Mouse (Mus musculus) layer of hippocampus, adult 11-12 months (tissue): Measurements from ENCODE around the gene Fam241a.

Source experiments
- DNase-seq: peaks from one replicate; pipeline ENCODE4 v3.0.0; 2022; ENCODE audit warnings: low spot score

Gene Fam241a

GRCm38 (mm10) chr3:127875509-127875908, 20.6 kb downstream of the Fam241a start:
- no peak for DNase-seq

- no peak for DNase-seq
These were observed 21.1 kb downstream of the Fam241a start for GRCm38 (mm10) chr3:127875059-127875458.

- DNase-seq, result no peak
These were observed 21.8 kb downstream of the Fam241a start for GRCm38 (mm10) chr3:127874254-127874883.

DNA sequence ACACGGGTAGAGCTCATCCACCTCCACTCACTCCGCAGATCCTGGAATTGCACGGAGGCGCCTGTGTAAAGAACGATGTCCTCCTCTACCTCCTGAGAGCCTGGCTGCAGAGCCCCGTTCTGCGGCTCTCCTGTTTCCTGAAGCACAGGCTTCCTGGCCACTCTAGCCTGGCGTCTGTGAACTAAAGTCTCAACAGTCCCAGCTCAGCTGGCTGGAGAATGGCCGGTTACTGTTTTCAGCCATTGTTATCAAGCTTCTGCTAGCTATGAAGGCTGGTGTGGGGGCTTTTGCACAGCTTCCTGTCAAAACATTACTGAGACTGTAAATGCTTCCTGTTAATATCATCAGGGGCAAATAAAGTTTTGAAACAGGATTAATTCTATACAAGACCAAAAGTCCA, 24.5 kb downstream of the Fam241a start:
- DNase-seq, result no peak

- no peak for DNase-seq
These were observed 27.2 kb downstream of the Fam241a start for GRCm38 (mm10) chr3:127868880-127869279.

- DNase-seq, result no peak
These were observed 27.9 kb downstream of the Fam241a start for GRCm38 (mm10) chr3:127868046-127868758.

DNA sequence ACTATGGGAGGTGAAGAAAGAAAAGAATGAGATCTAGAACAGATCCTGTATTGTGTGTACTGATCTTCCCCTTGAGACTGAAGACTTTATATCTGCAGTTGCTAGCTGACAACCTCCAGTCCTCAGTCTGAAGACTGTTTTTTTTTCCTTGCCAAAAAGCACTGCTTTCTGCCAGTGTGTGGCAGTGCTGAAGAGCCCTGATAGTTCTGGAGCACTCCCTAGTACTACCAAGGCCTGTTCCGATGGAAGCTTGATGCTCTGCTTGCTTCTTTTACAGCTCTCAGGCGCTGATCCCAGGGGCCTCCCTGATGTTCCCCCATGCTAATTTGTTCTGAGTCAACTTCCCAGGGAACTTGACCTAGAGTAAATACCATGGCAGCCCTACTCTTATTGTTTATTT, 31.9 kb downstream of the Fam241a start:
- DNase-seq, result no peak

GRCm38 (mm10) chr3:127863571-127863970, 32.6 kb downstream of the Fam241a start:
- no peak for DNase-seq

- no peak for DNase-seq
These were observed 33.6 kb downstream of the Fam241a start for GRCm38 (mm10) chr3:127862479-127862878.

GRCm38 (mm10) chr3:127861340-127861739, 34.8 kb downstream of the Fam241a start:
- DNase-seq, result no peak

DNA sequence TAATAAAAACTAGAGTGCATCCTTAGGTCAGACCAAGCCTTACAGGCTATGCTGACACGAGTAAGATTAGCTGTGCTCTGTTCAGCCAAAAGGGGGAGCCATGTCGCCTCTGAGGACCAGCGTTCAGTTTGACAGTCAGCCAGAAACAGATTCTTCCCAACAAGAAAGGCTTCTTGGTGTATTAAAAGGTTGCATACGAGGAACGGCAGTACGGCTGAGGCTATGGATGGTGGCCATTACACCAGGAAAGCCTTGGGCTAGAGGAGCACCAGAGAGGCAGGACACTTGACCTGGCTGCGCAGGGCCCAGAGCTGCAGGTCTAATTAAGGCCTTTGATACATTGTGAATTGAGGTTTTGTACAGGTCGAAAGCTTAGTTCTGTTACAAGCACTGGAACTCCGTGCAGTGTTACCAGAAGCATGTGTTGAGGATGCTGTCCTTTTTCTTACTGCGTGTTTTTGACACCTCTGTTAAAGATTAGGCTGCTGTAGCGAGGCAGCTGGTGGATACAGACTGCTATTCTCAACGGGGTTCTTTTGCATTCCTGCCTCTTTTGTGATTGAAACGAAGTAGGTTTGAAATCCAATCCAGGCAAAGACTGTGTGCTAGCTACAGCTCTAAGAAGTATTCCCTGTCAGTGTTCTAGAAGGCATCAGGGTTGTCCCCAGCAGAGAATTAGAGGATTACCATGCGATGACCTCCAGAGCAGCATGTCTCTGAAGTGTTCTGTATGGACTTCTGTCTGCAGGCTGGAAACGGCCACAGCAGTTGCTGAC, 42.5 kb downstream of the Fam241a start:
- DNase-seq, result peak; percentile 73

- DNase-seq, result no peak
These were observed 43.4 kb downstream of the Fam241a start for GRCm38 (mm10) chr3:127852722-127853121.

DNA sequence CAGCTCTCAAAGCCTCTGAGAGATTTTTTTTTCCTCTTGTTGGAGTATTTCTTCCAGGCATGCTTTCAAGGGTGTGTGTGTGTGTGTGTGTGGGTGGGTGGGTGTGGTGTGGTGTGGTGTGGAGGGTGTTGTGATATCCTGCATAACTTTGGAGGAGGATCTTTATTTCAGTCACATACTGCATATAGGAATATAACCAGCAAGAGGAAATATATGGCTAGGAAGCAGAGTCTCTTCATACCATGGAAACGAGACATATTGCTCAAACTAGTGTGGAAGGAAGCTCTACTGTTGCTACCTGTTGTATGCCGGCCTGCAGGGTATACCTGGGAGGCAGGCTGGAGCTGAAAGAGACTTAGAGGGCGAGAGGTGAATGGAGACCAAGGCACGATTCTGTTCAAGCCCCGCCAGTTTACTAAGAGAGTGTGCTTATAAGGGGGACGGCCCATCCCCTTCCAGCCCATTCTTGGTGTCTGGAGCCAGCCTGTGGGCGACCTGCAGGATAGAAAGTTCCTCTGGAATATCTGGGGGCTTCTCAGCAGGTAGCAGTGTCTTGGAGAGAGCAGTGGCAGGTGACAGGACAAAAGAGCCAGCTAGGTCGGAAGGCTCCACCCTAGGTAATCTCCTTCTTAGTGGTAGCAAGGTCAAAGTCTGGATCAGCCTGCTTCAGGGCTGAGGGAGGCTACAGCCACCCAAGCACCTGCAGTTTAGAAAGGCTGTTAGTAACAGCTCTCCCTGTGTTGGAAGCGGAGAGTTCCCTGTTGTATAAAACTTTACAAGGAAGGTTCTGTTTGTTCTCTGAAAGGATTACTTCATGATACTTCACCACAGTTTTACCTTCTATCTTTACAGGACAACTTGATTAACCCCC, 45.1 kb downstream of the Fam241a start:
- DNase-seq, result no peak

DNA sequence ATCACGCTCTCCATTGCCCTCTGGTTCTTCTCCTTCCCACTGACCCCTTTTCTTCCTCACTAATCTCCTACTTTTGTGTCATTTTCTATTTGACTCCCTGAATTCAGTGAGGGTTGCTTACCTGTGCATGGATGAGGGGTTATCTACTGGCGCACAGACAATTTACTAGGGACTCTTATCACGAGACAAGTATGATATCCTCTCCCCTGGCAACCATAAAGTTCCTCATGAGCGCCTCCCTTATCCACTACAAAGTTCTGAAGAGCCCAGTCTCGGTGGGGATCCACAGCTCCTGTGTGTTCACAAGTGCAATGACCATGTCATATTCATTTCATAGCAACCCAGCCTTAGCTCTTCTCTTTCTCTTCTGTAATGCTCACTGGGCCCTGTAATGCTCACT, 46.2 kb downstream of the Fam241a start:
- DNase-seq, result no peak

DNA sequence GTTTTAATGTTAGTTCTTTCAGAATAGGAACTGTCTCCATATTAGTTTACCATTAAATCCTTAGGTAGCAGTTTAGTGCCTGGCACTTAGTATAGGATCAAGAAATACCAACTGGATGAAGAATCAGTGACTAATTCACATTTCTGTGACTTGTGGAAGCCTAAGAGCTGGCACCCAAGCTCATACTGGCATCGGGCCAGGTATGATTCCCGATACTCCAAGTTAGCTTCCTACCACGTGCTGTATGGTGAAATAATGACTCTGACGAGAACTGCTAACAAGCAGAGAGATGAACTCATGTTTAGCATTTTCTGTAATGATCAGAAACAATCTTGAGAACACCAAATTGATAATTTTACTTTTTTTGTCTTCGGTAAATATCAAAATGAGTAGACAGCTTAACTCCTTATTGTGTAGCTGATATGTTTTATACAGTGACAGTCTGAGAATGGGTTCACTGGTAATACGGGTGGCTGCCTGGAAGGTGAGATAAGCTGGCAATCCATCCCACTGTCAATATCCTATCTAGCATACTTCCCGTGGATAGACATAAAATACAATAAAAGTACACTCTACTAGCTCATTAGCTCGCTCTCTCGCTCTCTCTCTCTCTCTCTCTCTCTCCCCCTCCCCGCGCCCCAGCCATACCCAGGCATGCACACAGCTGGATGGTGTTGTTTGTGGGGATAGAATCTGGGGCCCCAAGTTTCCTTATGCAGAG, 47.9 kb downstream of the Fam241a start:
- no peak for DNase-seq

GRCm38 (mm10) chr3:127843941-127844327, 52.2 kb downstream of the Fam241a start:
- no peak for DNase-seq

DNA sequence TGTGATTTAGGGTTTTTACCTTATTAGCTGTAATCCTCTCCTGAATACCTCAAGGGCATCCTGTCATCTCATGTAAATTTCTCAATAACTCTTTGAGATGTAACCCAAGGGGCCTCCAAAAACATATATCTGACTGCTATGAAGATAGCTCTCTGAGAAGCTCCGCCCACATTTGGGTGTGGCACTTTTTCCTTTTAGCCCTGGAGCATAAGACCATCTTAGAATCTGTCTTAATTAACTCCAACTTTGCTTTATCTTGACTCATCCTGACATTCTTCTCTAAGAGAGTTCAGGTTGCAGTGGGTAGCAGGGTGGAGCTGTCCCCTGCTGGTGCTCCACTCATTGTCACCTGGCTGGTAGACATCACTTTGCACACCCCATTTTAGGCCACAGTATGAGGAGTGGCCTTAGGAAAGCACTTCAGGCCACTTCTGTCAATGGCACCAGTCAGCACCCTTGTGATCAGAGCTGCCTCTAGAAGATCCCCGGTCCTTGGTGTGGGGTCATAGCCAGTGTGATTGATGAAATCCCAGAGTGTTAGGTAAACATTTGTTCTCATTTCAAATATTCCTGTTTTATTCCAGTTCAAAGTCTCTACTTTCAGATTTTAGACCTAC, 52.7 kb downstream of the Fam241a start:
- DNase-seq, result no peak

DNA sequence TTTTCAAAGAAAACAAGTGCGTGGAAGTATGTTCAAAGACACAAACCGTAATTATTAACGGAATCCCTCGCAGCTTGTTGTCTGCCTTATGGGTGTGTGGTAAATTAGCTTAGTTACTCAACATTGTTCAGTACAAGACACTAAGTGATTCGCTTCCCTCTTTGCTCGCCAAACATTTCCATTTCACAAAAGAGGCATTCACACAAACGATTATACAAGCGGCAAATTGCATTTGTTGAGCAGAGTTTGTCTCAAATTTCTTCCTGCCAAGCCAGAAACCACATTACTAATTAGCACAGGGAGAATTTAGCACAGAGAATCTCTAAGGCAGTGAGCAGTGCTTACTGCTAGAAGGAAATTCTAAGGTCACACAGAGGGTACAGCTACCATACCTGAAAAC, 54.2 kb downstream of the Fam241a start:
- DNase-seq, result no peak

GRCm38 (mm10) chr3:127837972-127838644, 58.0 kb downstream of the Fam241a start:
- no peak for DNase-seq

DNA sequence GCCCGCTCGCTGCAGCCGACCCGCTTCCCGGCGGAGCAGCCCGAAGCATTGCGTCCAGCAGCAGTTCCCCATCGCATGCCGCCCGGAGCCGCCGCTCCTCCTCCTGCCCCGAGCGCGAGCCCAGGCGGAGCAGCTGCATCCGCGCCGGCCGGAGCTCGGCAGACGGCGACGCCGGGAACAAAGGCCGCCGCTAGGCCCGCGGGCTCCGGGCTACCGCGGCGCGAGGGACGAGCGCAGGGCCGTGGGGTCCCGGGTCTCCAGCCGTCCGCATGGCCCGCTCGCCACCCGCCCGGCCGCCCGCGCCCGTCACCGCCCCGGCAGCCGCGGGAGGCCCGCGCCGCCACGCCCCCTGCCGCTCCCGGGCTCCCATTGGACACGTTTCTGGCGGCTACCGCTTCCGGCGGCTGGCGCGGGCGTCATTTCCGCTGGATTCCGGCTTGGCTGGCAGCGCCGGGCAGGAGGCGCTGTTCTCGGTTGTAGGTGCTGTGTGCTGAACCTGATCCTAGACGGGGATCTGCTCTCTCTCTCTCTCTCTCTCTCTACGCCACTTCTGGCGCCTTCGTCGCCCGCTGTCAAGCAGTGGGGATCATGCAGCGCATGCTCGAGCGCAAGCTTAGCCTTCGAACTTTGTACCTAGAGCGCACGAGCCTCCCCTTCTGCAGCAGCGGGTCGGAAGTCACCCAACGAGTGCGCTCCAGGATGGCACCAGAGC, 58.8 kb downstream of the Fam241a start, which contains the start of gene Ap1ar:
Gene Ap1ar (minus strand): TSS at position 370 of the 712 bp plus-strand sequence.
- peak; percentile 97 for DNase-seq
